Mouse (Mus musculus) monocyte, adult 2 months (primary cell): ENCODE results near the gene Dph6.

Source experiments
- DNase-seq, 2 experiments: peaks; one replicate each; pipeline ENCODE4 v3.0.0; 2022; ENCODE audit warnings: low spot score in 2 of 2, low read depth in 1 of 2

The Dph6 gene

GRCm38 (mm10) chr2:114542325-114542724, 112.4 kb downstream of the Dph6 start:
- DNase-seq, result no peak

GRCm38 (mm10) chr2:114540416-114540815, 114.3 kb downstream of the Dph6 start:
- no peak for DNase-seq

GRCm38 (mm10) chr2:114536032-114536431, 118.7 kb downstream of the Dph6 start:
- DNase-seq, result no peak

- DNase-seq, result no peak
Measured at GRCm38 (mm10) chr2:114531010-114531756, 123.6 kb downstream of the Dph6 start.

GRCm38 (mm10) chr2:114520414-114520813, 134.3 kb downstream of the Dph6 start:
- no peak for DNase-seq

- no peak for DNase-seq
Measured at GRCm38 (mm10) chr2:114519907-114520306, 134.9 kb downstream of the Dph6 start.

GRCm38 (mm10) chr2:114492398-114492797, 162.4 kb downstream of the Dph6 start:
- DNase-seq, result no peak

- DNase-seq, result no peak
Measured at GRCm38 (mm10) chr2:114491907-114492306, 162.9 kb downstream of the Dph6 start.

- DNase-seq, result no peak
Measured at GRCm38 (mm10) chr2:114486980-114487379, 167.8 kb downstream of the Dph6 start.
